Mouse (Mus musculus): ENCODE measurements around the gene Strn4.

DNA sequence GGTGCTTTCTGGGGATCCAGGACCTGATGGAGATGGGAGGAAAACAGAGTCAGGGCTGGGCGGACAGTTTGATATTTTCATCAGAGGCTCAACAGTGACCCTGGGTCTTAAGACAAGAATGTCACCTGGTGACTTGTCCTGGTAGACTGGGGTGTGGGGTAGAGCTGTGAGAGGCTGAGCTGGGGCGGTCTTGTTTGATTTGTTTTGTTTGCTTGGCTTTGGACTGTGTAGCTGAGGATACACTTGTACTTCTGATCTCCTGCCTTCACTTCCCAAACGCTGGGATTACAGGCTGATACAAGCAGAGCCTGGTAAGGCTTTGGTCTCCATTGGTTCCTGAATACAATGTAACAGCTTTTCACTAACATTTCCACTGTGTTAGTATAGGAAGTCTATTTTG lies 51.8 kb downstream of the Strn4 start:
- no peak for TF ChIP-seq CTCF (IDR thresholded peaks at IDR 0.05; ENCODE audit: low read depth)
- TF ChIP-seq EP300 (IDR thresholded peaks at IDR 0.05; ENCODE audit: low read depth): no peak

Data from liver, postnatal 0 days (tissue).